Mouse (Mus musculus) MEL (cell line): ENCODE measurements at regions not wholly inside any gene's neighbourhood (a gene's known extent, or its start where the extent isn't known, plus 50 kb on each side); places are given as distances from the start of the nearest gene placed in this dataset.

Source experiments
- CTCF ChIP-seq, 3 experiments: IDR thresholded peaks in 2 of 3; conservative IDR thresholded peaks in 1 of 3; 2 replicates each; pipeline ENCODE4 v1.5.1; 2011 to 2012; ENCODE audit warnings: low read length in 3 of 3, low read depth in 2 of 3, mild to moderate bottlenecking in 2 of 3, improper control_type of control experiment in 1 of 3, inconsistent platforms in 1 of 3, mixed read lengths in 1 of 3, moderate library complexity in 1 of 3; ENCODE audit not compliant: control insufficient read depth in 1 of 3, insufficient read depth in 1 of 3, poor library complexity in 1 of 3, severe bottlenecking in 1 of 3
- ELF1 ChIP-seq: IDR thresholded peaks from 2 replicates; pipeline ENCODE4 v1.6.1; 2014; ENCODE audit warnings: low read depth, mild to moderate bottlenecking, inconsistent platforms, low read length, improper control_type of control experiment, moderate library complexity
- MAFK ChIP-seq: IDR thresholded peaks from 2 replicates; pipeline ENCODE4 v1.6.1; 2011; ENCODE audit warnings: low read depth, mild to moderate bottlenecking, low read length, improper control_type of control experiment, borderline replicate concordance
- MAX ChIP-seq: IDR thresholded peaks from 2 replicates; pipeline ENCODE4 v1.6.1; 2011; ENCODE audit warnings: low read length, improper control_type of control experiment
- MAZ ChIP-seq: IDR thresholded peaks from 2 replicates; pipeline ENCODE4 v1.6.1; 2012; ENCODE audit warnings: low read depth, mild to moderate bottlenecking, inconsistent platforms, low read length, improper control_type of control experiment
- MXI1 ChIP-seq: IDR thresholded peaks from 2 replicates; pipeline ENCODE4 v1.6.1; 2011; ENCODE audit warnings: mild to moderate bottlenecking, low read depth, low read length, improper control_type of control experiment
- MYB ChIP-seq: IDR thresholded peaks from 2 replicates; pipeline ENCODE4 v1.6.1; 2011; ENCODE audit warnings: mild to moderate bottlenecking, low read depth, low read length, improper control_type of control experiment
- MYC ChIP-seq: IDR thresholded peaks from 2 replicates; pipeline ENCODE4 v1.6.1; 2011; ENCODE audit warnings: low read depth, mild to moderate bottlenecking, low read length, improper control_type of control experiment, moderate library complexity
- POLR2A ChIP-seq, 2 experiments: IDR thresholded peaks; 2 replicates each; pipeline ENCODE4 v1.6.1; 2011 to 2012; ENCODE audit warnings: low read length in 2 of 2, mild to moderate bottlenecking in 2 of 2, control low read depth in 1 of 2, improper control_type of control experiment in 1 of 2, low read depth in 1 of 2, moderate library complexity in 1 of 2; ENCODE audit not compliant: control insufficient read depth in 1 of 2, insufficient read depth in 1 of 2, poor library complexity in 1 of 2
- RCOR1 ChIP-seq: IDR thresholded peaks from 2 replicates; pipeline ENCODE4 v1.6.1; 2012; ENCODE audit warnings: low read depth, mild to moderate bottlenecking, inconsistent platforms, low read length, improper control_type of control experiment
- TBP ChIP-seq: IDR thresholded peaks from 2 replicates; pipeline ENCODE4 v1.8.0; 2011; ENCODE audit warnings: low read depth, low read length, improper control_type of control experiment
- USF1 ChIP-seq: IDR thresholded peaks from 2 replicates; pipeline ENCODE4 v1.6.1; 2014; ENCODE audit warnings: low read depth, mild to moderate bottlenecking, inconsistent platforms, low read length, improper control_type of control experiment, moderate library complexity

DNA sequence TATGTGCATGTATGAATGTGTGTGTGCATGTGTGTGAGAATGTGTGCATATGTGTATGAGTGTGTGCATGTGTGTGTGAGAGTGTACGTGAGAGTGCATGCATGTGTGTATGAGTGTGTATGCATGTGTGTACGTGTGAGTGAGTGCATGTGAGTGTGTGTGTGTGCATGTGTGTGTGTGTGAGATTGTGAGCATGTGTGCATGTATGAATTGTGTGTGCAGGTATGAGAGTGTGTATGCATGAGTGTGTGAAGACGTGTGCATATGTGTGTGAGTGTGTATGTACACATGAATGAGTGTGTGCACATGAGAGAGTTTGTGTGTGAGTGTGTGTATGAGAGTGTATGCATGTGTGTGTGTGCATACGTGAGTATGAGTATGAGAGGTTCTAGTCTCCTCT lies 71.1 kb downstream of the Gpr6 start:
- TF ChIP-seq CTCF (IDR thresholded peaks at IDR 0.05 in 2 of 3, conservative IDR thresholded peaks at IDR 0.05 in 1 of 3; ENCODE audit: control insufficient read depth in 1 of 3, insufficient read depth in 1 of 3, low read depth in 2 of 3, low read length in 3 of 3, poor library complexity in 1 of 3, severe bottlenecking in 1 of 3) = no peak
- TF ChIP-seq RCOR1 = no peak
- TF ChIP-seq MYB = no peak
- no peak for TF ChIP-seq MAX
- TF ChIP-seq POLR2A (IDR thresholded peaks at IDR 0.05; ENCODE audit: control insufficient read depth in 1 of 2, insufficient read depth in 1 of 2, low read depth in 1 of 2, low read length in 2 of 2, poor library complexity in 1 of 2) = no peak
- TF ChIP-seq MAZ = no peak
- TF ChIP-seq ELF1 = no peak
- TF ChIP-seq TBP = no peak
- no peak for TF ChIP-seq MYC
- no peak for TF ChIP-seq MXI1
- TF ChIP-seq USF1 = no peak
- TF ChIP-seq MAFK = no peak
